Mouse (Mus musculus) spleen, adult 10 weeks (tissue): ENCODE data around the gene Lama2. TPM values are rescaled to one million over a fixed set of nuclear protein-coding genes. Genes with fewer than 3 reads are reported as not detected.

Experiments
- polyA plus RNA-seq: library from polyadenylated mRNA; stranded (reverse); fragments of 350-450 nt; fragmentation: Illumina TruSeq; extraction: RNeasy Lipid Tissue Mini Kit (QIAGEN cat#74804); gene quantifications from one replicate; pipeline ENCODE4 v1.2.3, GENCODE M21; 2015; ENCODE audit warnings: low replicate concordance; ENCODE audit not compliant: insufficient read depth

Lama2 gene
- 8.8 TPM for polyA plus RNA-seq

DNA sequence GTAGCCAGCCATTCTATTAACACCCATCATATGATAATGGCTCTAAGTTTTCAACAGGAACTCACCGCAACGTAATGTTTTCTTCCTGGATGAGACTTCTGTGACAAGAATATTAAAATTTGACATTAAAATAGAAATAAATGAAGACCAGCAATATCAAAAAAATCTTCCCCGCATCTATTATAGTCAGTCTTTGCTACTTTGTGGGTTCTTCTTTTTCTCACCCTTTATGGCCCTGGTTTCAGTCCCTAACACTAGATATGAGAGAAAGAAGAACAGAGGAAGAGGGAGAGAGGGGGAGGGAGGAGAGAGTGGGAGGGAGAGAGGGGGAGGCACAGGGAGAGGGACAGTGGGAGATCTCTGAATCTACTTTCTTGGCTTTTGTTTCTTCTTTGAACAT lies at the start of gene Lama2:
Gene Lama2, minus strand, starts transcription at position 101 of the 400 bp plus-strand sequence.

